Mouse (Mus musculus) left cerebral cortex, adult 8-10 months (tissue): ENCODE results near the gene Cdk5. TPM values are rescaled to one million over a fixed set of nuclear protein-coding genes. Genes with fewer than 3 reads are reported as not detected.

ENCODE experiments used
- DNase-seq, 2 experiments: peaks; one replicate each; pipeline ENCODE4 v3.0.0; 2022; ENCODE audit warnings: low spot score in 2 of 2
- total RNA-seq, 4 experiments: library from RNA; stranded (reverse); gene quantifications; 2 replicates each; pipeline ENCODE4 v1.2.4; 2022

Gene Cdk5
- total RNA-seq, 4 experiments from 2014 or later, result 121 to 136 (median 129) TPM

- peak in 1 of 2 experiments; percentile 32 for DNase-seq
These were observed 43.8 kb downstream of the Cdk5 start for GRCm38 (mm10) chr5:24379501-24379900.

GRCm38 (mm10) chr5:24378700-24379099 is 44.6 kb downstream of the Cdk5 start:
- DNase-seq, result no peak

- no peak for DNase-seq
These were observed 48.5 kb downstream of the Cdk5 start for GRCm38 (mm10) chr5:24374666-24375328.

DNA sequence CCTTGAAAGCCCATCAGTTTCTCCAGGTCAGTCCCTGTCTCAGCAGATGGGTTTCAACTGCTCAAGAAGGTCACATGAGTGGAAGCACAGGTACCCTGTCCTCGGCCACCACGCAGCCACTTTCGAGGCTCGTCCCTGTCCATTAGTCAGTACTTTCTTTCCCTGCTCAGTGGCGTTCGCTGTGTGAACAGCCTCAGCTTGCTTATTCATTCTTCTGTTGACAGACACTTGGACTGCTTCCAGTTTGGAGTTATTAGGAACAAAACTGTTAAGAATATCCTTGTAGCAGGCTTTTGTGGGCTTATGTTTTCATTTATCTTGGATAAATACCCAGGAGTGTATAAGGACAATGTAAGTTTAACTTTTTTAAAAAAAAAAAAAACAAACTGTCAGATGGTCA is 49.1 kb downstream of the Cdk5 start:
- DNase-seq, result no peak

DNA sequence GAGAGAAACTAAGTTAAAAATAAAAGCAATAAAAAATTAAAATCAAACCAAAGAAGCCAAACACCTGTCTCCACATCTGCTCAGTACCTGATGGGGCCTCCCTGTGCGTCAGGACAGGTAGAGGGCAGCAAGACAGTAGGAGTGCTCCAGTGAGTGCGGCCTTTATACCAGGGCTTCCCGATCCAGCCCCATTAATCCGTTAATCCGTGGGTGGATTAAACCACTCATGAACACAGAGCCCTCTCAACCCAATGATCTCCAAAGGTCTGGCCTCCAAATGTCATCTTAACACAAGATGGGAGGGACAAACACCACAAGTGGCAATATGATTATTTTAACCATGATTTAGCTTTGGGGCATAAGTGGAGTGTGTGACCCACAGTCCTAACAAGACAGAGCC is 49.5 kb downstream of the Cdk5 start:
- DNase-seq, result no peak

DNA sequence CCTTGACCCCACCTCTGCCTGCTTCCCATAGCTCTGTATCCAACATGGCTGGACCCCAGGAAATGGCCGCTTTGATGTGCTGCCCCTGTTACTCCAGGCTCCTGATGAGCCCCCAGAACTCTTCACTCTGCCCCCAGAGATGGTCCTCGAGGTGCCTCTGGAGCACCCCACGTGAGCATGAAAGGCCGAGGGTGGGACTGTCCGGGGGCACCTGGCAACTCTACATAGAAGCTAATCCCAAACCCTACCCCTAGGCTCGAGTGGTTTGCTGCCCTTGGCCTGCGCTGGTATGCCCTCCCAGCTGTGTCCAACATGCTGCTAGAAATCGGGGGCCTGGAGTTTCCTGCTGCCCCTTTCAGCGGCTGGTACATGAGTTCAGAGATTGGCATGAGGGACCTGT is 53.6 kb downstream of the Cdk5 start:
- no peak for DNase-seq

Other genes with a start within 250 kb of the Cdk5 start
- 10 to 100 TPM; 33.4 to 38.9 (median 37.6) TPM for gene Kcnh2, start 71.9 kb downstream of the Cdk5 start, total RNA-seq
- 1 to 10 TPM; 5.8 to 8.0 (median 6.9) TPM for gene Nos3, start 58.7 kb downstream of the Cdk5 start, total RNA-seq
- 1 to 10 TPM; 4.7 to 5.8 (median 5.1) TPM for gene Atg9b, start 31.4 kb downstream of the Cdk5 start, total RNA-seq
- gene Abcb8, start 29.9 kb downstream of the Cdk5 start, total RNA-seq, result 10 to 100 TPM; 54.5 to 65.4 (median 58.7) TPM
- gene Asic3, start 10.1 kb downstream of the Cdk5 start, total RNA-seq, result 1 to 10 TPM in 1 of 4 experiments, under 1 TPM in 3; 0.16 to 1.1 (median 0.34) TPM
- 10 to 100 TPM; 31.0 to 52.6 (median 39.2) TPM for gene Slc4a2, start 307 bp upstream of the Cdk5 start, total RNA-seq
- gene Fastk, start 21.8 kb upstream of the Cdk5 start, total RNA-seq, result 100 to 1,000 TPM; 128 to 142 (median 135) TPM
- gene Tmub1, start 24.3 kb upstream of the Cdk5 start, total RNA-seq, result 10 to 100 TPM; 24.2 to 30.3 (median 27.3) TPM
- 100 to 1,000 TPM; 521 to 543 (median 525) TPM for gene Agap3, start 28.6 kb upstream of the Cdk5 start, total RNA-seq
- gene Gbx1, start 103.7 kb upstream of the Cdk5 start, total RNA-seq, result 1 to 10 TPM in 3 of 4 experiments, under 1 TPM in 1; 0.65 to 1.4 (median 1.2) TPM
- gene Asb10, start 117.4 kb upstream of the Cdk5 start, total RNA-seq, result 1 to 10 TPM in 2 of 4 experiments, under 1 TPM in 2; 0.65 to 4.1 (median 2.1) TPM
- gene 4931409K22Rik, start 133.3 kb upstream of the Cdk5 start, total RNA-seq, result under 1 TPM in 2 of 4 experiments, not detected in 2; 0.11 to 0.16 TPM
- gene Abcf2, start 153.9 kb upstream of the Cdk5 start, total RNA-seq, result 10 to 100 TPM; 80.5 to 93.3 (median 83.7) TPM
- 10 to 100 TPM; 63.7 to 82.2 (median 70.9) TPM for gene Chpf2, start 163.2 kb upstream of the Cdk5 start, total RNA-seq
- gene Smarcd3, start 200.9 kb upstream of the Cdk5 start, total RNA-seq, result 100 to 1,000 TPM in 2 of 4 experiments, 10 to 100 TPM in 2; 98.6 to 117 (median 104) TPM